Mouse (Mus musculus) midbrain, embryonic 14.5 days (tissue): ENCODE measurements at regions not wholly inside any gene's neighbourhood (a gene's known extent, or its start where the extent isn't known, plus 50 kb on each side); places are given as distances from the start of the nearest gene placed in this dataset.

Experiments used
- ATAC-seq: fragments of 200-750 bp; cut with Nextera tagmentation; 2 replicates; pipeline ENCODE4 v1.8.0; 2017; ENCODE audit warnings: moderate number of reproducible peaks, moderate library complexity; ENCODE audit not compliant: low FRiP score, low TSS enrichment
- DNase-seq: peaks from one replicate; pipeline ENCODE4 v3.0.0-alpha.2; 2015
- H3K27ac ChIP-seq: fragments of 300-500 bp; sonication (generic); replicated peaks from 2 replicates; pipeline ENCODE4 v1.5.1; 2014; ENCODE audit warnings: mild to moderate bottlenecking, low read depth, low read length, moderate library complexity
- H3K27me3 ChIP-seq: fragments of 300-500 bp; sonication (generic); 2 replicates; pipeline ENCODE4 v1.6.1; 2014; ENCODE audit warnings: low read length, control low read depth, mixed read lengths; ENCODE audit not compliant: control insufficient read depth, insufficient read depth
- H3K36me3 ChIP-seq: fragments of 300-500 bp; sonication (generic); 2 replicates; pipeline ENCODE4 v1.6.1; 2014; ENCODE audit warnings: low read length, control low read depth; ENCODE audit not compliant: control insufficient read depth, insufficient read depth
- H3K4me1 ChIP-seq: fragments of 300-500 bp; sonication (generic); 2 replicates; pipeline ENCODE4 v1.6.1; 2014; ENCODE audit warnings: mild to moderate bottlenecking, antibody characterized with exemption, low read length, control low read depth; ENCODE audit not compliant: control insufficient read depth, insufficient read depth
- H3K4me2 ChIP-seq: fragments of 300-500 bp; sonication (generic); 2 replicates; pipeline ENCODE4 v1.6.1; 2014; ENCODE audit warnings: mild to moderate bottlenecking, low read length, moderate library complexity
- H3K4me3 ChIP-seq: fragments of 300-500 bp; sonication (generic); replicated peaks from 2 replicates; pipeline ENCODE4 v1.5.1; 2014; ENCODE audit warnings: low read depth, low read length
- H3K9ac ChIP-seq: fragments of 300-500 bp; sonication (generic); replicated peaks from 2 replicates; pipeline ENCODE4 v1.6.1; 2014; ENCODE audit warnings: mild to moderate bottlenecking, low read length, moderate library complexity
- H3K9me3 ChIP-seq: fragments of 300-500 bp; sonication (generic); 2 replicates; pipeline ENCODE4 v1.6.1; 2016; ENCODE audit warnings: low read length, control low read depth, mixed read lengths; ENCODE audit not compliant: control insufficient read depth
- WGBS: fragments of 180-500 bp; shearing (Covaris S2); extraction: QIAGEN DNeasy Blood & Tissue Kit; methylation state at CpG from one replicate; pipeline ENCODE4 v1.1.7; 2014; 5-methylcytosine and 5-hydroxymethylcytosine counted together

DNA sequence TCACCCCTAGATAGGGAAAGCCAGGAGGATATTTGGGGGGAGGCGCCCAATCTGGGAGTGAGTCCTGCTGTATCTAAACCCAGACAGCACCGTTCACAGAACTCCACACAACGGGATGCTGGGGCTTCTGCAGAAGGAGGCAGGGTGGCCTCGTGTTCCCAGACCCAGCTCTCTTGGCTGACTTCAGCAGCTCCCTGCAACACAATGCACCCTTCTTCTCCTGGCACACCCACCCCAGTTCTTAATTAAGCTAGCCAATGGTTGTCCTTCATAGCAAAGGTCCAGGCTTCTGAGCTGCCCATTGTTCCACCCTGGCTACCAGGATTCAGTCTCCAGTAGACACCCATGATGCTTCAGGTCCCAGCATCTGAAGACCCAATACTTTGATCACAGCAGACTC is 138.8 kb upstream of the Zmiz1 start:
- Histone ChIP-seq H3K4me1 (peaks cover 50% of the 10 kb centered on the region), H3K27ac (peak overlapping the region; percentile 61), H3K4me3 (no peak overlapping the region), H3K9me3 (no peaks in the 10 kb centered on the region), H3K36me3 (no peaks in the 10 kb centered on the region), H3K4me2 (no peak overlapping the region), H3K27me3 (no peaks in the 10 kb centered on the region), H3K9ac (0 out of 2 replicates have a peak overlapping the region, but pooled peaks have one; percentile 20)
- ATAC-seq: no peak
- WGBS: 49% methylated on average over 4 of the region's 4 CpGs
- no peak for DNase-seq

DNA sequence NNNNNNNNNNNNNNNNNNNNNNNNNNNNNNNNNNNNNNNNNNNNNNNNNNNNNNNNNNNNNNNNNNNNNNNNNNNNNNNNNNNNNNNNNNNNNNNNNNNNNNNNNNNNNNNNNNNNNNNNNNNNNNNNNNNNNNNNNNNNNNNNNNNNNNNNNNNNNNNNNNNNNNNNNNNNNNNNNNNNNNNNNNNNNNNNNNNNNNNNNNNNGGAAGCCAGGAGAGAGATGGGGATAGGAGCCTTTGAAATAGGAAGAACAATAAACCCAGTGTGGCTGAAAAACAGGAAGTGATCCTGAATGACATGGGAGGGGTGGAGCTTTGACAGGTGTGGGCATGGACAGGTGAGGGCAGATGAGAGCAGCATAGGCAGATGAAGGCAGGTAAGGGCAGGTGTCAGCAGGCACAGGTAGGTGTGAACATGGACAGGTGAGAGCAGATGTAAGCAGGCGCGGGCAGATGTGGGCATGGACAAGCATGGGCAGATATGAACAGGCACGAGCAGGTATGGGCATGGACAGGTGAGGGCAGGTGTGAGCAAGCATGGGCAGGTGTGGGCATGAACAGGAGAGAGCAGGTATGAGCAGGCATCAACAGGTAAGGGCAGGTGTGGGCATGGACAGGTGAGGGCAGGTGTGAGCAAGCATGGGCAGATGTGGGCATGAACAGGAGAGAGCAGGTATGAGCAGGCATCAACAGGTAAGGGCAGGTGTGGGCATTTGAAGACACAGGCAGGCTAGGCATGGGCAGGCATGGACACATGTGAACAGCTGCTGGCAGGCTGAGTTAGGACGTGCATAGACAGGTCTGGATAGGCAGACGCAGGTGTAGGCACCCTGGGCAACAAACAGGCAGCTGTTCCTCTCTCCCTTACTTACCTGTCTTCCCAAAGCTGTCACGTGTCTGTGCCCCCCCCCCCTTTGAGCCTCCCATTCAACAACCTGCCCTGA is 135.2 kb upstream of the Zmiz1 start:
- no peak overlapping the region for H3K9ac ChIP-seq
- WGBS: 90% methylated on average over 6 of the region's 6 CpGs

DNA sequence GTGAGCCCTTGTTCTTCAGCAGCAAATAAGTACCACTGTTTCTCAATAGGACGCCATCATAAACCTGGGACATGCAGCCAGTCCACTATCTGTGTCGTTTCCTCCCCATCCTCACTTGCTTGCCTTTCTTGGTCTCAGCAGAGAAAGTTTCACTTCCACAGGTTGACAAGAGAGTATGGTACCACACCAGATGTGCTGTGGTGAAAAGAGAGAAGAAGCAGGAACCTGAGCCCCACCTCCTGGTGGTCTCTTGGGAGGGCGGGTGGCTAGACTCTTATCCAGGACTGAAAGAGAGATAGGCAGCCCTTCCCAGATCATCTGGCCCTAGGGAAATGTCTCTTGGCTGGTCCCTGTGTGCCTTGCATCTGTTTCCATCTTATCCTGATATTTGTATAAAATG is 133.1 kb upstream of the Zmiz1 start:
- WGBS: 89% methylated on average over 3 of the region's 3 CpGs
- Histone ChIP-seq H3K9me3 (no peaks in the 10 kb centered on the region), H3K4me3 (no peak overlapping the region), H3K27me3 (no peaks in the 10 kb centered on the region), H3K4me2 (no peak overlapping the region), H3K27ac (no peak overlapping the region), H3K36me3 (no peaks in the 10 kb centered on the region), H3K9ac (no peak overlapping the region), H3K4me1 (peaks cover 19% of the 10 kb centered on the region; the same call in 1 of the 2 replicates)
- ATAC-seq (no peak), DNase-seq (no peak)

More for the DNA sequence above, 135.2 kb upstream of the Zmiz1 start:
- DNase-seq: peak; percentile 59
- Histone ChIP-seq H3K4me1 (peaks cover 28% of the 10 kb centered on the region), H3K36me3 (no peaks in the 10 kb centered on the region), H3K27ac (no peak overlapping the region; the same call in 1 of the 2 replicates), H3K4me2 (no peak overlapping the region), H3K27me3 (no peaks in the 10 kb centered on the region), H3K4me3 (no peak overlapping the region), H3K9me3 (no peaks in the 10 kb centered on the region)
- peak; percentile 40; the same call in 1 of the 2 replicates for ATAC-seq

DNA sequence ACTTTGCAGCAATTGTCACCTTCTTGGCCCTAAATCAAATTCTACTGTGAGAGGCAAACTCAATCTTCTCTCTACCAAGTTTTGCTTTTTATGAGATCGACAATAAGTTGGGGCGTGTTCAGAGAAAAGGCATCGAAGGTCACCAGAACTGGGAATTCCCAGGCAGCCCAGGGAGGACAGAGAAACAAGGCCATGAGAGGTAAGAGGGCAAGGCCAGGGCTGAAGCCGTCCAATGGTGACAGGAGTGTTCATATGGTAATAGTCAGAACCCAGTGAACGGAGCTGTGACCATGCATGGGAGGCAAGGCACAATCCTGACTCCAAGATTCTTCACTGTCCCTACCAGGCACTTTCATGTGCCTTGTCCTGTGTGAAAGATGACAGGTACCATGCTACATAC is 130.8 kb upstream of the Zmiz1 start:
- no peaks in the 10 kb centered on the region for H3K36me3 ChIP-seq
- no peak overlapping the region for H3K9ac ChIP-seq
- WGBS: 90% methylated on average over 5 of the region's 5 CpGs
- DNase-seq (no peak), ATAC-seq (no peak)
- peaks cover 13% of the 10 kb centered on the region; the same call in 1 of the 2 replicates for H3K4me1 ChIP-seq
- H3K4me2 ChIP-seq: no peak overlapping the region
- H3K9me3 ChIP-seq: no peaks in the 10 kb centered on the region
- no peaks in the 10 kb centered on the region for H3K27me3 ChIP-seq
- no peak overlapping the region for H3K4me3 ChIP-seq
- no peak overlapping the region for H3K27ac ChIP-seq

DNA sequence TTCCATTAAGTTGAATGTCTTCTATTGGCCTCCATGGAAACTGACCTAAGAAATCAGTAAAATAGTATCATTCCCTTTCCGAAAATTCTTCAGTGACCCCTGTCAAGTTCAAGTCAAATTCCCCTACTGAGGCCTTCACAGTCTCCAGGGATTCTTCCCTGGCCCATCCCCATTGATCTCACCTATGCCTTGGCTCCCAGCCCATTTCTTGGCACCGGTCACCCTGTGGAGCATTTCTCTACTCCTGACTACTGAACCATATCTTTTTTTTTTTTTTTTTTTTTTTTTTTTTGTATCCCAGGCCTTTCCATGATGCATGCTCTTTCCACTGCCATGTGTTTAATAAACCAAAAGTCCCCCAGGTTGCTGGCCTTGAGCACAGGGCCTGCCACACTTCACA is 124.8 kb upstream of the Zmiz1 start:
- Histone ChIP-seq H3K27ac (no peak overlapping the region), H3K4me1 (peaks cover 11% of the 10 kb centered on the region; the same call in 1 of the 2 replicates), H3K9me3 (no peaks in the 10 kb centered on the region), H3K36me3 (no peaks in the 10 kb centered on the region), H3K27me3 (no peaks in the 10 kb centered on the region), H3K9ac (no peak overlapping the region), H3K4me3 (no peak overlapping the region), H3K4me2 (no peak overlapping the region)
- WGBS: 84% methylated on average over 2 of the region's 2 CpGs
- ATAC-seq (no peak), DNase-seq (no peak)

DNA sequence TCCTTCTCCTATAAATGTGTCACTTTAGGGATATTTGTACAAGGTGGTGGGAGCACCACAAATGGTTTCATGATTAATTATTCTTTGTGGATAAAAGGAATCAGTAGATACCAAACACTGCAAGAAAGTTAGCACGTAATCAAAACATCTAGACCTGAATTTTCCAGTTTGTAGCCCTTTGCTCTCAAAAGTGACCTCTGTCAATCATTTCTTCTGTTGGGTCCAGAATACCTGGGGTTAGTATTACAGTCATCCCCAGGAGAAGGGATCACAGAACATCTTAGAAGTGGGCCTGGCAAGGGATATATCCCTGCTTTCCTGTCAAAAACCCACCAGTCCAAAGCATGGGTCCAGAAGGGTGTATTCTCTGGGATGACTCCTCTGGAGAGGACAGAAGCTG is 122.1 kb upstream of the Zmiz1 start:
- no peaks in the 10 kb centered on the region for H3K36me3 ChIP-seq
- H3K9me3 ChIP-seq: no peaks in the 10 kb centered on the region
- H3K27me3 ChIP-seq: no peaks in the 10 kb centered on the region
- peaks cover 12% of the 10 kb centered on the region; the same call in 1 of the 2 replicates for H3K4me1 ChIP-seq
- H3K4me2 ChIP-seq: no peak overlapping the region
- no peak overlapping the region for H3K27ac ChIP-seq
- H3K4me3 ChIP-seq: no peak overlapping the region
- whole genome bisulfite sequencing: 98% methylated on average over 1 of the region's 1 CpGs
- ATAC-seq (no peak), DNase-seq (no peak)
- no peak overlapping the region for H3K9ac ChIP-seq

DNA sequence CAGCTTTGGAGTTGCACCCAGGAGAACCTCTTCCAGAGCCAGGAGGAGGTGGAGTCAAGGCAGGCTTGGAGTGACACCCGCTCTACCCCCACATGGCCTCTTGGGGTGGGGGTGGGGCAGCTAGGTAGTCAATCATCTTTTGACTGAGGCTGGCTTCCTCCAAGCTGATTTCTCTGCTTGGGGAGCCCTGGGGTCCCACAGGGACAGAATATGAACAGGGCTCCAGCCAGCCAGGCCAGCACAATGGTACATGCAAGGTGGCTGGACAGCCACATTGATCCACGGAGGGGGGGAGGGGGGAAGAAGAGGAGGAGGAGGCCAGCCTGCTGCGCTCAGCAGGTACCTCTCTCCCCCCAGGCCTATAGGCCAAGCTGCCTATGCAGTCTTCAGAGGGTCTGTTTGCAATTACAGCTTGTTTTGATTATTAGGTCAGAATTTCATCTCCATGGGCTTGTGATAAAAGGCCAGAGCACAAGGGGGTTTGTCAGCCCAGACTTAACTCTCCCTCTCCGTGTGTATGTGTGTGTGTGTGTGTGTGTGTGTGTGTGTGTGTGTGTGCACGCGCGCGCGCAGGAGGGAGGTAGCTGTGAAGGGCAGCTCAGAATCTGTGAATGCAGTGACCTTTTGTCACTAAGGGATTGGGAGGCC is 120.5 kb upstream of the Zmiz1 start:
- peak; percentile 37 for DNase-seq
- Histone ChIP-seq H3K27me3 (no peaks in the 10 kb centered on the region), H3K9me3 (no peaks in the 10 kb centered on the region), H3K36me3 (no peaks in the 10 kb centered on the region), H3K4me1 (peaks cover 12% of the 10 kb centered on the region; the same call in 1 of the 2 replicates), H3K4me2 (no peak overlapping the region), H3K9ac (no peak overlapping the region), H3K27ac (peak overlapping the region; percentile 42; the same call in 1 of the 2 replicates), H3K4me3 (no peak overlapping the region)
- WGBS: 47% methylated on average over 9 of the region's 9 CpGs
- ATAC-seq: no peak

DNA sequence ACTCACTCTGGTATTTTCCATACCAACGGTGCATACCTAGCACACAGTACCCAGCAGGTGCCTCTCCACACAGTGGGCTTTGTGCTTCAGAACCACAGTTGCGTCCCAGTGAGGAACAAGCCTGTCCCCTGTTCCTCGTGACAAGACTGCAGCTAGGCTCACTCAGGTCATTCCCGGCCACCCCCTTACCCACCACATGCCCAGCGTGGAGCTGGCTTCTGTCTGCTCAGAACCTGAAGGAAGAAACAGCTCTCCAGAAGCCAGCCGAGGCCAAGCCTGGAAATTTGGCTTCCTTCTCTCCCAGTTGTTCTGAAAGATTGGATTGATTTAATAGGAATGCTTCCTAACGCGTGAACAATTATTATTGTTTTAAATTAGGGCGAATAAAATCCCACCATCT is 118.1 kb upstream of the Zmiz1 start:
- DNase-seq: no peak
- H3K9ac ChIP-seq: no peak overlapping the region
- 85% methylated on average over 9 of the region's 9 CpGs for WGBS
- H3K4me1 ChIP-seq: peaks cover 12% of the 10 kb centered on the region; the same call in 1 of the 2 replicates
- H3K9me3 ChIP-seq: no peaks in the 10 kb centered on the region
- H3K27ac ChIP-seq: no peak overlapping the region
- H3K4me3 ChIP-seq: no peak overlapping the region
- no peaks in the 10 kb centered on the region for H3K36me3 ChIP-seq
- no peak overlapping the region for H3K4me2 ChIP-seq
- no peaks in the 10 kb centered on the region for H3K27me3 ChIP-seq
- ATAC-seq: no peak
